Mouse (Mus musculus) CD4-positive, CD25-positive, alpha-beta regulatory T cell, adult 2 months (primary cell): Measurements from ENCODE around the gene Gnat2.

Experiments used
- DNase-seq: peaks from one replicate; pipeline ENCODE4 v3.0.0-alpha.2; 2012; ENCODE audit warnings: low read depth, low spot score

Gene Gnat2

DNA sequence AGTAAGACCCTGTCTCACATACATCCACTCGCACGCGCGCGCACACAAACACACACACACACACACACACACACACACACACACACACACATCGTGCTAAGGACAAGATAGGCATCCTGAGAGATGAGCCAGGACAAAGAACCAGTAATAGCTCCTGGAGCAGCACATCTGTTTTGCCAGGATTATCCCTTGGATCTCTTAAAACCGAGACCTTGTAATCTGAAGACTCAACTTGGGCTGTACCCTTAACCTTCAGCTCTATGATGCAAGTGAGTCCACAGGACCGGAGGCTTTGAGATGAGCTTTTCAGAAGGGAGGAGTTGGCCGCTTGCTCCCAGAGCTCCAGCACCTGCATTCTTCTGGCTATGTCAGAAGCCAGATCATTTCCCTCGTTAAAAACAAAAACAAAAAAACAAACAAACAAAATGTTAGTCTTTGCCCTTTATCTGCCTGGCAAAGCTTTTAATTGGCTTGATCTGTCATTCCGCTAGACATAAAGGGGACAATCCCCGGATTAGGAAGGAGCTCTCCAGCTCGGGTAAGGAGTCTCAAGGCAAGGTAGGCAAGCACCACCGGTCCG lies at the start of gene Gnat2:
Gene Gnat2 (plus strand): TSS at position 254 of the 580 bp plus-strand sequence.
- DNase-seq: no peak

- DNase-seq: peak; percentile 91
These were observed 48.0 kb upstream of the Gnat2 start, which contains the start of gene Gstm4 for GRCm38 (mm10) chr3:108044394-108045140. TSS of gene Gstm4 (minus strand) at chr3:108044894.

- DNase-seq: no peak
These were observed 45.5 kb upstream of the Gnat2 start for GRCm38 (mm10) chr3:108046944-108047655.

- DNase-seq: no peak
These were observed 44.3 kb upstream of the Gnat2 start for GRCm38 (mm10) chr3:108048306-108048705.

GRCm38 (mm10) chr3:108050493-108050892 lies 42.1 kb upstream of the Gnat2 start:
- DNase-seq: no peak

- peak; percentile 82 for DNase-seq
These were observed 31.2 kb upstream of the Gnat2 start for GRCm38 (mm10) chr3:108061420-108061819.

GRCm38 (mm10) chr3:108062648-108063047 lies 29.9 kb upstream of the Gnat2 start:
- no peak for DNase-seq

DNA sequence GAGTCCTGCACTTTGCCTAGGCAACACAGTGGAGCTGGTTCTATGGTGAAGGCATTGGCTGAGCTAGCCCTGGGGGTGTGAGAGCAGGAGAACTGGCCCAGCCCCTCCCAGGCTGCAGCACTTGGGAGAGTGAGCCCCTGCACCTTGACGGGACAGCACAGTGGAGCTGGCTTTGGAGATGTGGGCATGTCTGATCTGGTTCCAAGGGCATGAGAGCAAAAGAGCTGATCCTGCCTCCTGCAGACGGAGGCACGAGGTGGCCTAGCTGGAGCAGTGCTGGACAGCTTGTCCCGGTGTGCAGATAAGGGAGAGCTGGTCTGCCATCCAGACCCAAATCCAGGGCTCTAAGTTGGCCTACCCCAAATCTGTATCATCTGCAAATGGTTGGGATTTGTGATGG lies 27.9 kb upstream of the Gnat2 start:
- no peak for DNase-seq

GRCm38 (mm10) chr3:108065551-108065950 lies 27.0 kb upstream of the Gnat2 start:
- DNase-seq: no peak

GRCm38 (mm10) chr3:108067370-108067934 lies 25.1 kb upstream of the Gnat2 start:
- DNase-seq: no peak

DNA sequence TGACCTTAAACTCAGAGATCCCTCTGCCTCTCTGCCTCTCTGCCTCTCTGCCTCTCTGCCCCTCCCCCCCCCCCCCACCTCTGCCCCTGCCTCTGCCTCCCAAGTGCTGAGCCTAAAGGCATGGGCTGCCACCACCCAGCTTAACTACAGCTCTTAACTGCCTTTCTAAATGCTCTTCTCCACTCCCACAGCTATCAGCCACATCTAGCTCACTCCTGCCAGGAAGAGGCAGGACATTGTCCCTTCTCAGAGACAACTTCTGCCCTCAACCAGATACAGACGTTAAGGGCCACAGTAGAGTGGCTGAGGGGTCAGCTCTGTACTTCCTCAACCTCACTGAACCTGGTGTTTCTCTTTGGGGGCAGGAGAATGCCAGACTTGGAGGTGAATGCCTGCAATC lies 23.8 kb upstream of the Gnat2 start:
- no peak for DNase-seq

DNA sequence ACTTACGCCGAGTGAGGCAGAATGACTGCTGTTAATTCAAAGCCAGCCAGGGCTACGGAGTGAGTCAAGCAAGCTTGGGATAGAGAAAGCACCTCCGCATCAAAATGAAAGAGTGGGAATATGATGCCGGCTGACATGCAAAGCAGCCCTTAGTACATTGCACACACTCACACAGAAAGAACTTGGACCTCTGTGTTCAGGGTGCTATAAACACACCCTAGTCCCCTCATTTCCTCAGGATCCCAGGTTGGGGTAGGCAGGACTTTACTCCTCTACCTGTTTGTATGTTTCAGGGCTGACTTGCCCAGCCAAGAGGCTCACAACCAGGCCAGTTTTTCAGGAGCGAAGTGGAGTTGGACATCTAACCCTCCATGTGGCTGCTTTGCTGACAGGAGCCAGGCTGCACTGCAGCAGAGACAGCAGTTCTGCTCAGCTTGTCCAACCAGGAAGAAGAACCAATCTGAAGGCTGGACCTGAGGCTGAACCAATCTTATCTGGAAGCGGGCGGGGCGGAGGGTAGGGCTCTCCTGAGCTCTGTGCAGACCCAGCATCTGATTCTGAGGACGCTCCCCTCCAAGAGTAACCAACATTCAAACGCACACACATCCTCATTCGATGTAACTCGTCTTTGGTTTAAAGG lies 23.2 kb upstream of the Gnat2 start:
- DNase-seq: no peak

DNA sequence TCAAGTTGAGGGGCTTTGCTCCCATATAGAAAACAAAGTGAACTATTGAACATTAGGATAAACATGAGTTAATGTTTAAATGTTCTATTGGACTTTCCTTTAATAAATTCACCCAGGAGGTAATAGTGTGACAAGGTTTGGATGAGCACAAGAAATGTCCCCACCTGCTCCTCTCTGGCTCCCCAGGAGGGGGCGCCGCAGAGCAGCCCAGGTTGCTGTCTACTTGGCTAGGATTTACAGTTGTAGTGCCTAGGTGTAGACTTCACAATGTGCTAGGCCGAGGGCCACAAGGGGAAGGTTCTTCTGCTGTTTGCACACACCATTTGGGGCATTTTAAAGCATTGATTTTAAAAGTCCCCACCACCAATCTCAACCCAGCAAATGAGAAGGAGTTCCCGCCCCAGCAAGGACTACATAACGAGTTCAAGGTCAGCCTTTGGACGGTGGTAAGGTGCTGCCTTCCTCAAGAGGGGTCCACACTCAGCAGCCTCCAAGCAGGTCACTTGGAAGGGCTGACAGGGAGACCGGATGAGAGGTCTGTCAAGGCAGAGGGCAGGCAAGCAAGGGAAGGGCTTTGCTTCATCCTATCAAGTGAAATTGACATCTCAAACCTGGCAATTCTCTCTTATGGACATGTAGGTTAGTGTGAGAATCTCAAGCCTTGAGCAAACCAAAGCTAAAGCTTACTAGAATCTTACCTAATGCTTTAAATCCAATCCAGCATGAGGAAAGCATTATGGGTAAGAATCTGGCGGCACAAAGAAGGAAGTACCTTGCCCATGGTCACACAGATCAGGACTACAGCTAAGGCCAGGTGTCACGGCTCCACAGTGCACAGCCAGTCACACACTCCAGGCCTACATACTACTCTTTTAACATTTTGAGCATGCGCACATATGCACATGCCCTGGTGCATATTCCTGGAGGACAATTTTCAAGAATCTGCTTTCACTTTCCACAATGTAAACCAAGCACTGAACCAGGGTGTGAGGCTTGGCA lies 22.0 kb upstream of the Gnat2 start:
- DNase-seq: peak; percentile 84

- DNase-seq: no peak
These were observed 19.5 kb upstream of the Gnat2 start for GRCm38 (mm10) chr3:108072983-108073569.

GRCm38 (mm10) chr3:108076836-108077235 lies 15.8 kb upstream of the Gnat2 start:
- DNase-seq: no peak

GRCm38 (mm10) chr3:108081681-108082080 lies 10.9 kb upstream of the Gnat2 start:
- no peak for DNase-seq

GRCm38 (mm10) chr3:108082251-108082875 lies 10.2 kb upstream of the Gnat2 start:
- no peak for DNase-seq

GRCm38 (mm10) chr3:108083161-108083560 lies 9.4 kb upstream of the Gnat2 start:
- no peak for DNase-seq

GRCm38 (mm10) chr3:108083904-108084407 lies 8.6 kb upstream of the Gnat2 start:
- DNase-seq: no peak
